Mouse (Mus musculus) testis, adult 2 months (tissue): ENCODE measurements at regions not wholly inside any gene's neighbourhood (a gene's known extent, or its start where the extent isn't known, plus 50 kb on each side); places are given as distances from the start of the nearest gene placed in this dataset.

Experiments used
- H3K27ac ChIP-seq: fragments of 200-500 bp; 2 replicates; pipeline ENCODE4 v1.5.1; 2012; ENCODE audit warnings: low read depth, low read length; ENCODE audit not compliant: control insufficient read depth, insufficient read depth
- H3K27me3 ChIP-seq: fragments of 200-500 bp; 2 replicates; pipeline ENCODE4 v1.6.1; 2012; ENCODE audit warnings: mild to moderate bottlenecking, low read length, moderate library complexity; ENCODE audit not compliant: control insufficient read depth, insufficient read depth
- H3K36me3 ChIP-seq: fragments of 200-500 bp; 2 replicates; pipeline ENCODE4 v1.6.1; 2012; ENCODE audit warnings: mild to moderate bottlenecking, low read length; ENCODE audit not compliant: control insufficient read depth, insufficient read depth
- H3K4me1 ChIP-seq: fragments of 200-500 bp; 2 replicates; pipeline ENCODE4 v1.6.1; 2012; ENCODE audit warnings: low read length; ENCODE audit not compliant: control insufficient read depth, insufficient read depth
- H3K4me3 ChIP-seq: fragments of 200-500 bp; 2 replicates; pipeline ENCODE4 v1.5.1; 2012; ENCODE audit warnings: low read depth, mild to moderate bottlenecking, low read length, moderate library complexity, mixed read lengths; ENCODE audit not compliant: control insufficient read depth
- CTCF ChIP-seq: fragments of 200-500 bp; IDR thresholded peaks from 2 replicates; pipeline ENCODE4 v1.5.1; 2012; ENCODE audit warnings: low read depth, mild to moderate bottlenecking, inconsistent platforms, low read length, moderate library complexity; ENCODE audit not compliant: control insufficient read depth, insufficient read depth, insufficient replicate concordance
- POLR2A ChIP-seq: fragments of 200-500 bp; IDR thresholded peaks from 2 replicates; pipeline ENCODE4 v1.6.1; 2012; ENCODE audit warnings: low read depth, mild to moderate bottlenecking, inconsistent platforms, low read length, moderate library complexity; ENCODE audit not compliant: control insufficient read depth

GRCm38 (mm10) chr16:95057596-95057995 lies 60.1 kb upstream of the Kcnj6 start:
- Histone ChIP-seq H3K4me1 (no peaks in the 10 kb centered on the region), H3K27ac (no peak overlapping the region), H3K27me3 (no peaks in the 10 kb centered on the region), H3K4me3 (no peak overlapping the region), H3K36me3 (no peaks in the 10 kb centered on the region)
- TF ChIP-seq CTCF (no peak), POLR2A (no peak)

GRCm38 (mm10) chr16:95064423-95064822 lies 66.9 kb upstream of the Kcnj6 start:
- no peak for TF ChIP-seq POLR2A
- no peak for TF ChIP-seq CTCF
- no peak overlapping the region for H3K27ac ChIP-seq
- H3K4me3 ChIP-seq = no peak overlapping the region
- H3K36me3 ChIP-seq = no peaks in the 10 kb centered on the region
- H3K4me1 ChIP-seq = no peaks in the 10 kb centered on the region
- no peaks in the 10 kb centered on the region for H3K27me3 ChIP-seq

- Histone ChIP-seq H3K4me1 (no peaks in the 10 kb centered on the region), H3K4me3 (no peak overlapping the region), H3K27me3 (no peaks in the 10 kb centered on the region), H3K27ac (no peak overlapping the region), H3K36me3 (no peaks in the 10 kb centered on the region)
- TF ChIP-seq CTCF (no peak), POLR2A (no peak)
Observed at GRCm38 (mm10) chr16:95066687-95067086, 69.2 kb upstream of the Kcnj6 start.

GRCm38 (mm10) chr16:95092471-95093221 lies 95.1 kb upstream of the Kcnj6 start:
- TF ChIP-seq CTCF (no peak), POLR2A (no peak)
- H3K27ac ChIP-seq = no peak overlapping the region
- no peak overlapping the region for H3K4me3 ChIP-seq
- no peaks in the 10 kb centered on the region for H3K4me1 ChIP-seq
- H3K36me3 ChIP-seq = no peaks in the 10 kb centered on the region
- H3K27me3 ChIP-seq = no peaks in the 10 kb centered on the region

GRCm38 (mm10) chr16:95093753-95094152 lies 96.3 kb upstream of the Kcnj6 start:
- Histone ChIP-seq H3K4me3 (no peak overlapping the region), H3K27me3 (no peaks in the 10 kb centered on the region), H3K36me3 (no peaks in the 10 kb centered on the region), H3K4me1 (no peaks in the 10 kb centered on the region), H3K27ac (no peak overlapping the region)
- TF ChIP-seq POLR2A (no peak), CTCF (no peak)

GRCm38 (mm10) chr16:95100954-95101353 lies 103.5 kb upstream of the Kcnj6 start:
- Histone ChIP-seq H3K36me3 (no peaks in the 10 kb centered on the region), H3K27ac (no peak overlapping the region), H3K4me3 (no peak overlapping the region), H3K27me3 (no peaks in the 10 kb centered on the region), H3K4me1 (peaks cover 5% of the 10 kb centered on the region)
- TF ChIP-seq POLR2A (no peak), CTCF (no peak)

- Histone ChIP-seq H3K27me3 (no peaks in the 10 kb centered on the region), H3K4me3 (no peak overlapping the region), H3K27ac (no peak overlapping the region), H3K4me1 (no peaks in the 10 kb centered on the region), H3K36me3 (no peaks in the 10 kb centered on the region)
- TF ChIP-seq CTCF (no peak), POLR2A (no peak)
Observed at GRCm38 (mm10) chr16:95117531-95117930, 120.0 kb upstream of the Kcnj6 start.

- TF ChIP-seq POLR2A = no peak
- TF ChIP-seq CTCF = no peak
- H3K4me3 ChIP-seq = no peak overlapping the region
- no peaks in the 10 kb centered on the region for H3K4me1 ChIP-seq
- H3K27ac ChIP-seq = no peak overlapping the region
- H3K27me3 ChIP-seq = no peaks in the 10 kb centered on the region
- H3K36me3 ChIP-seq = no peaks in the 10 kb centered on the region
Observed at GRCm38 (mm10) chr16:95119293-95119692, 121.8 kb upstream of the Kcnj6 start.

DNA sequence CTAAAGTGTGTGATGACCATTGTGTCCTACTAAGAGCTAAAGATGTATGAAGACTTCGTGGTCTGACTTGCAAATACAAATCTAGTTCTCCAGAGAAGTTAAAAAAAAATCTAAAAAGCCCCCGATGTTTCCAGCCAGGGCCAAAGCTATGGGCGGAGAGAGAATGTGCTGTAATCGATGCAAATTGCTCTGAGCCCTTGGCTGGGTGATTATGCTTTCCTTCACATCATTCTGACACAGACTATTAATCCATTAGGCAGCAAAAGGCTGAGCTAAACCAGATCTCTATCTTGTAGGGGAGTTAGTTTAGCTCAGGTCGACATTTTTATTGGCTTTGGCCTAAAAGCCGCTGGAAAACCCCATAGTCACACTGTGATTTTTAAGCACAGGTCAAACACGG lies 124.5 kb upstream of the Kcnj6 start:
- H3K4me3 ChIP-seq = no peak overlapping the region
- no peaks in the 10 kb centered on the region for H3K27me3 ChIP-seq
- TF ChIP-seq POLR2A = no peak
- no peak for TF ChIP-seq CTCF

More for the DNA sequence above, 124.5 kb upstream of the Kcnj6 start:
- no peak overlapping the region for H3K27ac ChIP-seq
- no peaks in the 10 kb centered on the region for H3K4me1 ChIP-seq
- no peaks in the 10 kb centered on the region for H3K36me3 ChIP-seq
